Mouse (Mus musculus): ENCODE results near the gene Mettl7b. TPM values are rescaled to one million over a fixed set of nuclear protein-coding genes. Genes with fewer than 3 reads are reported as not detected.
A peak's percentile ranks its signal among the peaks of the same experiment; 100 is the strongest.

Mettl7b gene
- total RNA-seq, 2 experiments from 2014 or later = not detected

- no peak for DNase-seq (ENCODE audit: extremely low spot score in 1 of 2, low spot score in 2 of 2)
- H3K27ac ChIP-seq = no peak overlapping the region
- H3K4me3 ChIP-seq = no peak overlapping the region
- no peak for TF ChIP-seq CTCF (IDR thresholded peaks at IDR 0.05)
- intact Hi-C loops (cut with DNase I) = no loop called here
These were observed 22.3 kb downstream of the Mettl7b start for GRCm38 (mm10) chr10:128938457-128938856.

DNA sequence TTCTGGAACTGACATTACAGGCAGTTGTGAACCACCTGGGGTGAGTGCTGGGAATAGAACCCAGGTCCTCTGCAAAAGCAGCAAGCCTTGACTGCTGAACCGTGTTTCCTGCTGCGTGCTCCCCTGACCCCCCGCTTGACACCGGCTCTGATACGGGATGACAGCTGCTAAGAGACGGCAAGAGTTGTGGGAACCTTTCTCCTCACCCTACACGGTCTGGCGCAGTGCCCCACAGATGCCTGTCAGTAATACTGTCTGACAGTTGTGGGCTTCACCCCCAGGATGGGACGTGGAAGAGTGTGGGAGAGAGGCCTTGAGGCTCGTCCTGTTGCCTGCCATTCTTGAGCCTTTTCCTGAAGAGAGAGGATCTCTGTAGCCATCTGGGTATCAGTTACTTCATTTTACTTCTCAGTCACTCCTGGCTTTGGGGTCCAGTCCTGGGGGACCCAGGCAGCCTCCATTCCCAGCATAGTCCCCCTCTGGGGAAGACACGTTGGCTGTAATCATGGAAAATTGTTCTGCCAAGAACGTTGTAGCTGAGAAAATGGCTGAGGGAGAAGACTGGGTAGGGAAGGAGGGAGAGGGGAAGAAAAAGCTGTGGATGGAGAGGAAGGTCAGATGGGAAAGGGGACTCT, 22.9 kb downstream of the Mettl7b start:
- Histone ChIP-seq H3K27ac (no peak overlapping the region), H3K4me3 (no peak overlapping the region)
- no peak for TF ChIP-seq CTCF (IDR thresholded peaks at IDR 0.05)
- intact Hi-C loops (cut with DNase I) = no loop called here
- no peak for DNase-seq (ENCODE audit: extremely low spot score in 1 of 2, low spot score in 2 of 2)

DNA sequence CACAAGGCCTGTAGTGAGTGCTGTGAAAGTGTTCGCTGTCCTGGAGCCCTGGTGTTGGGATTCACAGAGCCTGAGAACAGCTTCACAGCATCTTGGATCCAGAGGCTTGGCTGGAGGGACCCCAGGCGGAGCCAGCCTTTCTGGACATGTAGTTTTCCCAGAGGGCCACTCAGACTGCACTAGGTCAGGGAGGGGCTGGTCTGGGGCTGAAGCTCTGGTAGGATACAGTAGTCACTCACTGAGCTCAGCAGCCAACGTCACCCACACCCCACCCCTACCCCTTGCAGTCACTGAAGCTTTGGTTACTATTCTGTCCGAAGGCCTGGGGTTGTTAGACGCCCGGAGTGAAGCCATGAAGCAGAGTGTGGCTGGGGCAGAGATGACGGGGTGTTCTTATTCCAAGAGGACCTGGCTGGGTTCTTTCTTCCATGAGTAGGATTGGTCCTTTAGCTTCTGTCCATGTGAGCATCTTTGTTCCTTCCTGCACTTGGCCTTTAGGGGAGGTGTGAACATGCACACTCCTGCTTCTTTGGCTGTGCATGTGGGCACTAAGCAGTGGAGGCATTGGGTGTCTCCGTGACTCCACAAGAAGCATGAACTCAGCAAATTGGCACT, 24.9 kb downstream of the Mettl7b start:
- intact Hi-C loops (cut with DNase I) = no loop called here
- H3K27ac ChIP-seq = no peak overlapping the region
- TF ChIP-seq CTCF (IDR thresholded peaks at IDR 0.05) = no peak
- no peak for DNase-seq (ENCODE audit: extremely low spot score in 1 of 2, low spot score in 2 of 2)
- H3K4me3 ChIP-seq = no peak overlapping the region

- no peak for DNase-seq (ENCODE audit: extremely low spot score in 1 of 2, low spot score in 2 of 2)
- intact Hi-C loops (cut with DNase I) = no loop called here
- H3K4me3 ChIP-seq = peak overlapping the region; percentile 47
- H3K27ac ChIP-seq = no peak overlapping the region; the same call in 1 of the 2 replicates
- TF ChIP-seq CTCF (IDR thresholded peaks at IDR 0.05) = no peak; the same call in none of the 2 replicates
These were observed 25.6 kb downstream of the Mettl7b start for GRCm38 (mm10) chr10:128934997-128935787.

GRCm38 (mm10) chr10:128933976-128934721, 26.6 kb downstream of the Mettl7b start:
- TF ChIP-seq CTCF (IDR thresholded peaks at IDR 0.05) = no peak
- no peak for DNase-seq (ENCODE audit: extremely low spot score in 1 of 2, low spot score in 2 of 2)
- intact Hi-C loops (cut with DNase I) = no loop called here
- Histone ChIP-seq H3K4me3 (peak overlapping the region; percentile 47), H3K27ac (peak overlapping the region; percentile 40; the same call in 1 of the 2 replicates)

GRCm38 (mm10) chr10:128933574-128933973, 27.2 kb downstream of the Mettl7b start, which contains the start of gene Itga7:
TSS of gene Itga7 (plus strand) at chr10:128933818.
- DNase-seq (ENCODE audit: extremely low spot score in 1 of 2, low spot score in 2 of 2) = no peak
- peak within 1 kb of the TSS; percentile 40; the same call in 1 of the 2 replicates for H3K27ac ChIP-seq
- intact Hi-C loops (cut with DNase I) = no loop called here
- TF ChIP-seq CTCF (IDR thresholded peaks at IDR 0.05) = no peak
- peak within 1 kb of the TSS; percentile 47 for H3K4me3 ChIP-seq

DNA sequence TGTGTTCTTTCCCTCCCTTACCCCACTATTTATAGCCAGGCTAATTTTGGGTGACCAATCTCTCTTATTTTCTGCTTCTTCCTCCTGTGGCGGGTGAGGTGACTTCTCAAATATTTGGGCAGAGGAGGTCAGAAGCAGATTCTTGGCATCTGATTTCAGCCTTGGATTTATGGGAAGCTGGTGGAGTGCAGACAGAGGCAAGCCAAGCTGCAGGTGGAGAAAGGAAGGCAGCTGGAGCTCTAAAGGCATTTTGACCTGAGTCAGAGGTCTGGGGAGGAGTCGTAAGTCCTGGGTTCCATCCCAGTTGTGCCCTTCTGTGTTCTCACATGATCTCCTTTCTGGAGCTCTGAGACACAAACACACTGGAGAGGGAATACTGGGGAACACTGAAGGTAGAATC, 29.3 kb downstream of the Mettl7b start:
- intact Hi-C loops (cut with DNase I) = no loop called here

GRCm38 (mm10) chr10:128929638-128930378, 31.0 kb downstream of the Mettl7b start:
- DNase-seq (ENCODE audit: extremely low spot score in 1 of 2, low spot score in 2 of 2) = no peak
- Histone ChIP-seq H3K27ac (no peak overlapping the region), H3K4me3 (no peak overlapping the region)
- intact Hi-C loops (cut with DNase I) = no loop called here
- TF ChIP-seq CTCF (IDR thresholded peaks at IDR 0.05) = no peak

More for the DNA sequence above, 29.3 kb downstream of the Mettl7b start:
- no peak overlapping the region for H3K4me3 ChIP-seq
- TF ChIP-seq CTCF (IDR thresholded peaks at IDR 0.05) = no peak
- H3K27ac ChIP-seq = no peak overlapping the region
- no peak for DNase-seq (ENCODE audit: extremely low spot score in 1 of 2, low spot score in 2 of 2)

DNA sequence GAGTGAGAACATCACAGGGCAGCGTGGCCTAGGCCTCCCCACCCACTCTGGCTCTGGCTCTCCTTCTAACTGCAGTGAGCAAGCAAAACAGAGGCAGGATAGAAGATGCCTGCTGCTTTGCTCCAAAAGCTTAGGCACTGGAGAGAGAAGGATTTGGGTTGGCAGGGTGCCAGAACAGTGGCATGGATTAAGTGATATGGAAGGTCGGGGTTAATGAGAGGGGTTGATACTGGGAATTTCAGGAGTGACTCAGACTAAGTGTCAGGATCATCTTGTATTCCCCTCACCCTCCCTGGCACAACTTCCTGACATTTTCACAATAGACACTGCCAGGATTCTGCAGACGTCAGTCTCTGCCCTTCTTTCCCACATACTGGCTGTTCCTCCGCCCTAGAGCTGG, 32.4 kb downstream of the Mettl7b start:
- no peak for DNase-seq (ENCODE audit: extremely low spot score in 1 of 2, low spot score in 2 of 2)
- Histone ChIP-seq H3K4me3 (no peak overlapping the region), H3K27ac (no peak overlapping the region)
- no peak for TF ChIP-seq CTCF (IDR thresholded peaks at IDR 0.05)
- intact Hi-C loops (cut with DNase I) = no loop called here

DNA sequence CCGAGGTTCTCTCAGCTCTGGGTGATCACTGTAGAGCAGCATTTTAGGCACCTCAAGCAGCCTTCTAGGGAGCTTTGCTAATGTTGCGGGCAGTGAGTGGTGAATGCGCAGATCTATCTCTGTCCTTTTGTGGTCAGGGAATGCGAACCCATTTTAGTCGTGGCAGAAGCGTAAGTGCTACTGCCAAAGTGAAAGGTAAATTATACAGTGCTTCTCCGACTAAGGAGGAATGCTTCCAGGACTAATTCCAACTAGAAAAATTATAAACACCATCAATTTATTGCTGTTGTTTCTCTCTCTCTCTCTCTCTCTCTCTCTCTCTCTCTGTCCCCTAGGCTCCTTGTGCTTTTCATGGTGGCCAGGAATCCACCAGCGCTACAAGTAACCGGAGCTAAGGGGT, 36.9 kb downstream of the Mettl7b start, which contains the start of gene Bloc1s1:
Bloc1s1 (minus strand) TSS at position 101 of the 400 bp plus-strand sequence.
- intact Hi-C loops (cut with DNase I) = no loop called here

More for the DNA sequence above, 36.9 kb downstream of the Mettl7b start, which contains the start of gene Bloc1s1:
- peak within 1 kb of the TSS; percentile 99 for H3K27ac ChIP-seq
- no peak for TF ChIP-seq CTCF (IDR thresholded peaks at IDR 0.05)
- H3K4me3 ChIP-seq = peak within 1 kb of the TSS; percentile 82
- no peak for DNase-seq (ENCODE audit: extremely low spot score in 1 of 2, low spot score in 2 of 2)
